Mouse (Mus musculus): ENCODE measurements around the gene Borcs5. TPM values are rescaled to one million over a fixed set of nuclear protein-coding genes. Genes with fewer than 3 reads are reported as not detected.
A peak's percentile ranks its signal among the peaks of the same experiment; 100 is the strongest.

Borcs5 gene
- total RNA-seq (2021), result 10 to 100 TPM; 15.1 to 17.1 TPM
- long read RNA-seq, experiment 1, transcript Borcs5-201 (4 exons, 1,764 nt), result major isoform, 21 of 24 reads
- long read RNA-seq, experiment 1, partial matches to known transcripts, result 2 of 24 reads
- long read RNA-seq, experiment 1, other reads (novel, unspliced or antisense), result 1 of 24 reads
- long read RNA-seq, experiment 2, transcript Borcs5-201 (4 exons, 1,764 nt), result major isoform, 31 of 33 reads
- long read RNA-seq, experiment 2, partial matches to known transcripts, result 0 of 33 reads
- long read RNA-seq, experiment 2, other reads (novel, unspliced or antisense), result 2 of 33 reads

GRCm38 (mm10) chr6:134639210-134639609 lies at the start of gene Borcs5:
TSS of gene Borcs5 (plus strand) at chr6:134639510.
- H3K4me3 ChIP-seq, result no peak within 1 kb of the TSS
- TF ChIP-seq CTCF (IDR thresholded peaks at IDR 0.05), result no peak

GRCm38 (mm10) chr6:134591614-134592013 lies 47.7 kb upstream of the Borcs5 start:
- Histone ChIP-seq H3K27ac (no peak overlapping the region), H3K4me3 (no peak overlapping the region)
- intact Hi-C loops (cut with DNase I), result no loop called here
- DNase-seq, result no peak
- TF ChIP-seq CTCF (IDR thresholded peaks at IDR 0.05), result no peak

More at GRCm38 (mm10) chr6:134639210-134639609, at the start of gene Borcs5:
- intact Hi-C loops (cut with DNase I), result no loop called here
- H3K27ac ChIP-seq, result no peak within 1 kb of the TSS
- no peak for DNase-seq

GRCm38 (mm10) chr6:134594569-134595442 lies 44.5 kb upstream of the Borcs5 start:
- no peak for TF ChIP-seq CTCF (IDR thresholded peaks at IDR 0.05)
- intact Hi-C loops (cut with DNase I), result loop anchor here (2.0 kb wide), 1 partner anchor 20 kb away; no protein-coding TSS in a partner anchor
- DNase-seq, result peak; percentile 39
- peak overlapping the region; percentile 53 for H3K4me3 ChIP-seq
- no peak overlapping the region for H3K27ac ChIP-seq

- Histone ChIP-seq H3K4me3 (no peak overlapping the region), H3K27ac (no peak overlapping the region)
- TF ChIP-seq CTCF (IDR thresholded peaks at IDR 0.05), result no peak
- intact Hi-C loops (cut with DNase I), result no loop called here
- DNase-seq, result no peak
Measured at GRCm38 (mm10) chr6:134597651-134598229, 41.6 kb upstream of the Borcs5 start.

- H3K27ac ChIP-seq, result no peak overlapping the region
- TF ChIP-seq CTCF (IDR thresholded peaks at IDR 0.05), result no peak
- H3K4me3 ChIP-seq, result no peak overlapping the region
- no peak for DNase-seq
- intact Hi-C loops (cut with DNase I), result no loop called here
Measured at GRCm38 (mm10) chr6:134599239-134599638, 40.1 kb upstream of the Borcs5 start.

- DNase-seq, result no peak
- intact Hi-C loops (cut with DNase I), result no loop called here
- TF ChIP-seq CTCF (IDR thresholded peaks at IDR 0.05), result no peak
- Histone ChIP-seq H3K27ac (peak overlapping the region; percentile 76), H3K4me3 (no peak overlapping the region)
Measured at GRCm38 (mm10) chr6:134601130-134601529, 38.2 kb upstream of the Borcs5 start.

- intact Hi-C loops (cut with DNase I), result no loop called here
- TF ChIP-seq CTCF (IDR thresholded peaks at IDR 0.05), result no peak
- H3K4me3 ChIP-seq, result peak overlapping the region; percentile 13; the same call in 1 of the 2 replicates
- peak overlapping the region; percentile 76 for H3K27ac ChIP-seq
- DNase-seq, result peak; percentile 36
Measured at GRCm38 (mm10) chr6:134601766-134602165, 37.5 kb upstream of the Borcs5 start.

- intact Hi-C loops (cut with DNase I), result no loop called here
- DNase-seq, result no peak
- peak overlapping the region; percentile 76 for H3K27ac ChIP-seq
Measured at GRCm38 (mm10) chr6:134602371-134603003, 36.8 kb upstream of the Borcs5 start.

GRCm38 (mm10) chr6:134605196-134605595 lies 34.1 kb upstream of the Borcs5 start:
- TF ChIP-seq CTCF (IDR thresholded peaks at IDR 0.05), result no peak
- Histone ChIP-seq H3K4me3 (no peak overlapping the region), H3K27ac (no peak overlapping the region)
- DNase-seq, result no peak
- intact Hi-C loops (cut with DNase I), result loop anchor here (5.0 kb wide), 1 partner anchor 138 kb away; no protein-coding TSS in a partner anchor

More at GRCm38 (mm10) chr6:134602371-134603003, 36.8 kb upstream of the Borcs5 start:
- no peak overlapping the region for H3K4me3 ChIP-seq
- TF ChIP-seq CTCF (IDR thresholded peaks at IDR 0.05), result no peak

GRCm38 (mm10) chr6:134606540-134606939 lies 32.8 kb upstream of the Borcs5 start:
- peak overlapping the region; percentile 13; the same call in 1 of the 2 replicates for H3K27ac ChIP-seq
- no peak for TF ChIP-seq CTCF (IDR thresholded peaks at IDR 0.05)
- intact Hi-C loops (cut with DNase I), result loop anchor here (2.0 to 5.0 kb wide), 2 partner anchors 139 to 182 kb away; no protein-coding TSS in a partner anchor
- no peak overlapping the region for H3K4me3 ChIP-seq
- DNase-seq, result no peak

GRCm38 (mm10) chr6:134606949-134607746 lies 32.2 kb upstream of the Borcs5 start:
- Histone ChIP-seq H3K4me3 (no peak overlapping the region), H3K27ac (peak overlapping the region; percentile 13; the same call in 1 of the 2 replicates)
- no peak for DNase-seq
- intact Hi-C loops (cut with DNase I), result loop anchor here (2.0 to 5.0 kb wide), 2 partner anchors 140 to 182 kb away; no protein-coding TSS in a partner anchor
- TF ChIP-seq CTCF (IDR thresholded peaks at IDR 0.05), result peak; percentile 75

Measured in gastrocnemius, adult 2 months (tissue).